Mouse (Mus musculus) cerebellum, adult 2 months (tissue): ENCODE data around the gene Rhbdf2. TPM values are rescaled to one million over a fixed set of nuclear protein-coding genes. Genes with fewer than 3 reads are reported as not detected.
"Not testable (repeated sequence)": the region's sequence is repeated elsewhere in the genome, so short reads cannot be mapped to it uniquely, and the experiment has no call there.

ENCODE experiments used
- DNase-seq, 2 experiments: peaks; one replicate each; pipeline ENCODE4 v3.0.0; 2021
- H3K27ac ChIP-seq: fragments of 200-500 bp; 2 replicates; pipeline ENCODE4 v1.5.1; 2012; ENCODE audit warnings: low read length, control low read depth, inconsistent platforms; ENCODE audit not compliant: insufficient read depth
- H3K27me3 ChIP-seq: fragments of 200-500 bp; 2 replicates; pipeline ENCODE4 v1.6.1; 2012; ENCODE audit warnings: inconsistent platforms, mild to moderate bottlenecking, low read length, moderate library complexity; ENCODE audit not compliant: control insufficient read depth, insufficient read depth
- H3K4me1 ChIP-seq: fragments of 200-500 bp; 2 replicates; pipeline ENCODE4 v1.6.1; 2011; ENCODE audit warnings: low read length; ENCODE audit not compliant: control insufficient read depth, insufficient read depth
- H3K4me3 ChIP-seq: fragments of 200-500 bp; replicated peaks from 2 replicates; pipeline ENCODE3; 2011; ENCODE audit warnings: mild to moderate bottlenecking, low read depth, low read length, control low read depth; ENCODE audit not compliant: insufficient read depth
- CTCF ChIP-seq: fragments of 200-500 bp; IDR thresholded peaks from 2 replicates; pipeline ENCODE4 v1.5.1; 2011; ENCODE audit warnings: low read depth, mild to moderate bottlenecking, control low read depth, low read length, moderate library complexity, borderline replicate concordance; ENCODE audit not compliant: insufficient read depth
- POLR2A ChIP-seq: fragments of 200-500 bp; IDR thresholded peaks from 2 replicates; pipeline ENCODE4 v1.6.1; 2011; ENCODE audit warnings: low read length, control low read depth, borderline replicate concordance; ENCODE audit not compliant: insufficient read depth
- WGBS: fragments of 180-500 bp; shearing (Covaris S2); methylation state at CpG from one replicate; pipeline ENCODE4 v1.1.7; 2018; 5-methylcytosine and 5-hydroxymethylcytosine counted together
- polyA plus RNA-seq: library from polyadenylated mRNA; depleted of rRNA; stranded (reverse); fragments of >200 nt; gene quantifications from 2 replicates; pipeline ENCODE4 v1.2.3, GENCODE M21; 2012

Rhbdf2 gene
- polyA plus RNA-seq, 1 experiment = 1.9 TPM

GRCm38 (mm10) chr11:116642681-116643578 lies 16.1 kb upstream of the Rhbdf2 start:
- Histone ChIP-seq H3K27me3 (no peaks in the 10 kb centered on the region), H3K27ac (peak overlapping the region; percentile 44; the same call in 1 of the 2 replicates), H3K4me1 (peaks cover 14% of the 10 kb centered on the region), H3K4me3 (peak overlapping the region; percentile 39)
- peak; percentile 88 to 96 for DNase-seq
- TF ChIP-seq CTCF = peak; percentile 97
- TF ChIP-seq POLR2A = no peak
- WGBS = 42% methylated on average over 14 of the region's 14 CpGs

- H3K4me1 ChIP-seq = peaks cover 14% of the 10 kb centered on the region
- TF ChIP-seq CTCF (no peak), POLR2A (no peak)
- no peaks in the 10 kb centered on the region for H3K27me3 ChIP-seq
- no peak overlapping the region for H3K4me3 ChIP-seq
- peak in 1 of 2 experiments; percentile 15 for DNase-seq
- whole genome bisulfite sequencing = 43% methylated on average over 3 of the region's 3 CpGs
- H3K27ac ChIP-seq = no peak overlapping the region
These were observed 14.9 kb upstream of the Rhbdf2 start for GRCm38 (mm10) chr11:116641731-116642130.

- no peak overlapping the region for H3K4me3 ChIP-seq
- peak; percentile 8 to 39 for DNase-seq
- 69% methylated on average over 5 of the region's 5 CpGs for WGBS
- peaks cover 14% of the 10 kb centered on the region for H3K4me1 ChIP-seq
- TF ChIP-seq POLR2A (no peak), CTCF (peak; percentile 43; the same call in 1 of the 2 replicates)
- no peak overlapping the region for H3K27ac ChIP-seq
- no peaks in the 10 kb centered on the region for H3K27me3 ChIP-seq
These were observed 14.3 kb upstream of the Rhbdf2 start for GRCm38 (mm10) chr11:116641168-116641567.

GRCm38 (mm10) chr11:116636607-116637006 lies 9.8 kb upstream of the Rhbdf2 start:
- 71% methylated on average over 8 of the region's 8 CpGs for WGBS
- H3K27ac ChIP-seq, H3K4me1 ChIP-seq, H3K4me3 ChIP-seq, H3K27me3 ChIP-seq: not testable (repeated sequence)
- peak in 1 of 2 experiments; percentile 38 for DNase-seq

GRCm38 (mm10) chr11:116632962-116633361 lies 6.1 kb upstream of the Rhbdf2 start:
- no peak overlapping the region for H3K27ac ChIP-seq
- H3K4me1 ChIP-seq = no peaks in the 10 kb centered on the region
- TF ChIP-seq CTCF (no peak), POLR2A (no peak)
- no peak for DNase-seq
- H3K4me3 ChIP-seq = no peak overlapping the region
- no peaks in the 10 kb centered on the region for H3K27me3 ChIP-seq
- 68% methylated on average over 10 of the region's 10 CpGs for WGBS

- H3K4me3 ChIP-seq = no peak overlapping the region
- no peaks in the 10 kb centered on the region for H3K27me3 ChIP-seq
- TF ChIP-seq CTCF = no peak
- TF ChIP-seq POLR2A = no peak
- DNase-seq = no peak
- WGBS = 66% methylated on average over 12 of the region's 12 CpGs
- H3K4me1 ChIP-seq = no peaks in the 10 kb centered on the region
- H3K27ac ChIP-seq = no peak overlapping the region
These were observed 3.5 kb upstream of the Rhbdf2 start for GRCm38 (mm10) chr11:116630171-116630965.

- 79% methylated on average over 6 of the region's 6 CpGs for WGBS
- peaks cover 2% of the 10 kb centered on the region; the same call in 1 of the 2 replicates for H3K4me1 ChIP-seq
- H3K4me3 ChIP-seq = no peak overlapping the region
- TF ChIP-seq POLR2A = no peak
- no peak for TF ChIP-seq CTCF
- no peak overlapping the region for H3K27ac ChIP-seq
- no peak for DNase-seq
- H3K27me3 ChIP-seq = no peaks in the 10 kb centered on the region
These were observed 2.7 kb upstream of the Rhbdf2 start for GRCm38 (mm10) chr11:116629472-116629871.
